Mouse (Mus musculus) cerebellum, adult 18-20 months (tissue): ENCODE results near the gene Snx15.

Source experiments
- DNase-seq, 2 experiments: peaks; one replicate each; pipeline ENCODE4 v3.0.0; 2021

Gene Snx15

DNA sequence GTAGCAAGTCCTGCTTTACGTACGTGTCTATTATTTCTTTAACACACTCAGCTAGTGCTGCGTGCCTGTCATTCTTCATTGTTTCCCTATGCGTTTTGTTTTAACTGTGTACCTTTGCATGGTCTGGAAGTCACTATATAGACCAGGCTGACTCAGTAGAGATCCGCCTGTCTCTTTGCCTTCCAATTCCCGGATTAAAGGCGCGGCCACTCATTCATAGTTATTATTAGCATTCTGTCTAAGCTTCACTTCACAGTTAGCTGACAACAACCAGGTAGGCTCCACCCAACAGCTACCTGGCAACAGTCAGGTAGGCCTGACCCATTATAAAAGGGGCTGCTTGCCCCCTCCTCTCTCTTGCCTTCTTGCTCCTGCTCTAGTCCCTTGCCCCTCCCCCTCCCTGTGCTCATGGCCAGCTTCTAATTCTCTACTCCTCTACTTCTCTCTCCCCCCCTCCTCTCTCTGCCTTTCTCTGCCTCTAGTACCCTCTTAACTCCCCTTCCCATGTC is 9.4 kb downstream of the Snx15 start:
- DNase-seq, result no peak

- DNase-seq, result peak; percentile 90 to 92
Observed at GRCm38 (mm10) chr19:6117986-6118676, 10.0 kb downstream of the Snx15 start, which contains the start of gene Sac3d1. Gene Sac3d1 (minus strand): TSS chr19:6118650.

- no peak for DNase-seq
Observed at GRCm38 (mm10) chr19:6117346-6117985, 10.6 kb downstream of the Snx15 start.

DNA sequence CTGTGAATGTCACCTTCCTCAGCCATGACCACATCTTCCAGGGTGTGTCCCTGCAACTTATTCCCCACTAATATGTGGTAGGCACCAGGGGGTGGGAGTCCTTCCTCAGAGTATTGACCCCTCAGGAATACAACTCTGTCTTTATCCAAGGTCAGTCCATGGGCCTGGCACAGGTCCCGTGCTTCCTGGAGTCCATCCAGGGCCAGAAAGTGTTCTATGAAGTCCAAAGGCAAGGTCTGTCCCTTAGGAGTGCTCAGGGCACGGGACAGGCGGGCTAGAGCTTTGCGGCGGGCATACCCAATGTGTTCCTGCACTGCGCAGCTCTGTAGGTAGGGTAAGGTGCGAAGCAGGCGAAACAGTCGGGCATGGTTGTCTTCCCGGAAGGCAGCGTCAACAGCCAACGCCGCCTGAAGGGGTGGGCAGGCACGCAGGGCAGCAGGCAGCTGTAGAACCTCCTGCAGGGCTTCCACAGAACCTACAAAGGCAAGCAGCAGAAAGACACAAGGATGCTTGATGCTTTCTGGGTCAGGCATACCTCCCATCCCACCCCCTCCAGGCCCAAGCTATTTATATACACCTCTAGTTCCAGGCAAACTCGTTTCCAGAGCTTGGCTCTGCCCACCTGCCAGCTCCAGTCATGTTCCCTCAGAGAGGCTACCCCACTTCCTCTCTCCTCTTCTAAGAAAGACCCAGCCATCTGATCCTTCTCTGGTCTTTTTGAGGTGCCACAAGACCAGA is 11.8 kb downstream of the Snx15 start:
- no peak for DNase-seq

DNA sequence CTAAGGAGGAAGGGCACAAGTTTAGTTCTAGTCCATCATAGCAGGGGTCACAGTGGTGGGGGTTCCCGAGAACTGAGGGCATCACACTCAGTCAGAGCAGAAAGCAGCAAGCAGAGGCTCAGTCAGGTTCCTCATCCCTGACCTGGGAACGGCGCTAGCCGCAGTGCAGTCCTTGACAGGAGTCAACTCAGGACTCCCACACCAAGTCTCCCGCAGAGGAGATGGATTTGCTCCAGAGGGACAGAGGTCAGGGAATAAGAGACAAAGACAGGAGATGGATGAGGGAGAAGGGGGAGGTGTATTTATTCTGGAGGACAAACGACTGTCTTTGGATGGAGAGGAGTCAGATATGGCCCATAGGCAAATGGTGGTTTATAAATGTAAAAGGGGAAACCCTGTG is 15.0 kb downstream of the Snx15 start:
- DNase-seq, result no peak

GRCm38 (mm10) chr19:6105586-6105985 is 22.5 kb downstream of the Snx15 start, which contains the start of gene Naaladl1:
Gene Naaladl1 (plus strand): TSS chr19:6105782.
- DNase-seq, result no peak

- DNase-seq, result no peak
Observed at GRCm38 (mm10) chr19:6104476-6104875, 23.6 kb downstream of the Snx15 start.

- no peak for DNase-seq
Observed at GRCm38 (mm10) chr19:6102169-6102853, 25.8 kb downstream of the Snx15 start.

DNA sequence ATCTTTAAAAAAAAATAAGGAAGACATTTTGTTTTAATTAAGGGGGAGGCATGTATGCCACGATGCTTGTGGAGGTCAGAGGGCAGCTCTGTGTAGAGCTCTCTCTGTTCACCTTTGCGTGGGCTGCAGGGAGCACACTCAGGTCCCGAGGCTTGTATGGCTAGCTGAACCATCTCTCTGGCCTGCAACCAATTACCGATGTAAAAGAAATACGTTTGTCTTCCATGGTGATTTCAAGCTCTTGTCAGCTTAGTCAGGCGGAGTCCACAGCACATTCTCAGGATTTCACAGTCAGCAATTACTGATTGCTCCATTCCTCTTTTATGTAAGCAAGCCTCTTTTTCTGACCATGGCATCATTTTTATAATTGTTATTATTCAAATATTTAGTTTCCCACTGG is 26.9 kb downstream of the Snx15 start:
- no peak for DNase-seq

DNA sequence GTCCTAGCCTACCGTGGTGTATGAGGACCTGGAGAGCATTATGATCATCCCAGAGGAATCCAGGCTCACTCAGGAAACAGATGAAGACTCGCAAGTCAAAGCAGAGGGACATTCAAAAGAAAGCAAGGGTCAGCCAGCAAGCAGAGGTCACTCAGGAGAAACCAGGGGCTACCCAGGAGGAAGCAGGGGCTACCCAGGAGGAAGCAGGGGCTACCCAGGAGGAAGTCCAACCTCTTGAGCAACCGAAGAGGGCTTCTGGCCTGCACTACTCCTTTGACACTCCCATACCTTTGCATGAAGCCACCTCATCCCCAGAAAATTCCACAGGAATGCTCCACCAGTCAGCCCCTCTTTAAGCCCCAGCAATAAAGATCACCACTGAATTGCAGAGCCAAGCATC is 30.3 kb downstream of the Snx15 start:
- no peak for DNase-seq

DNA sequence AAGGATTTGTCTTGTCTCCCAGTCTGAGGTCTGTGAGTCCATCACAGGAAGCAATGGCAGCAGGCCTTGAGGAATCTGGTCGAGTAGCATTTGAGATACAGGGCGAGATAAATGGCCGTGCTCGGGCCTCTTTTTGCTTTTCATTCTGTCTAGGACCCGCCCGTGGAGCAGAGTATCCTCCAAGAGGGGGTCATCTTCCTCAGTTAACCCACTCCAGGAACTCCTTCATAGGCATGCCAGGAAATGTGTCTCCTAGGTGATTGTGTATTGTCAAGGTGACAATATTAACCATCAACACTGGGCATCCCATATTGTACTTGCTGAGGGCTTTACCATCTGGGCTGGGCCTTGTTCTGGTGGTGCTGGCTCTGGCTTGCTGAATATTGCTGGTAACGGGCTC is 34.0 kb downstream of the Snx15 start, which contains the start of gene AC131692.1:
AC131692.1 (plus strand) TSS at position 301 of the 400 bp plus-strand sequence.
- DNase-seq, result no peak

GRCm38 (mm10) chr19:6088841-6089240 is 39.3 kb downstream of the Snx15 start:
- no peak for DNase-seq

- no peak for DNase-seq
Observed at GRCm38 (mm10) chr19:6085417-6085879, 42.7 kb downstream of the Snx15 start.

GRCm38 (mm10) chr19:6084478-6085248 is 43.4 kb downstream of the Snx15 start, which contains the start of the genes Zfpl1 and Cdca5:
Gene Zfpl1 (minus strand): TSS chr19:6084956.
Gene Cdca5 (plus strand): TSS chr19:6084983.
- DNase-seq, result peak; percentile 97 to 99

GRCm38 (mm10) chr19:6082156-6082555 is 45.9 kb downstream of the Snx15 start, which contains the start of gene Gm28374:
Gene Gm28374 (minus strand): TSS chr19:6082256.
- DNase-seq, result no peak

DNA sequence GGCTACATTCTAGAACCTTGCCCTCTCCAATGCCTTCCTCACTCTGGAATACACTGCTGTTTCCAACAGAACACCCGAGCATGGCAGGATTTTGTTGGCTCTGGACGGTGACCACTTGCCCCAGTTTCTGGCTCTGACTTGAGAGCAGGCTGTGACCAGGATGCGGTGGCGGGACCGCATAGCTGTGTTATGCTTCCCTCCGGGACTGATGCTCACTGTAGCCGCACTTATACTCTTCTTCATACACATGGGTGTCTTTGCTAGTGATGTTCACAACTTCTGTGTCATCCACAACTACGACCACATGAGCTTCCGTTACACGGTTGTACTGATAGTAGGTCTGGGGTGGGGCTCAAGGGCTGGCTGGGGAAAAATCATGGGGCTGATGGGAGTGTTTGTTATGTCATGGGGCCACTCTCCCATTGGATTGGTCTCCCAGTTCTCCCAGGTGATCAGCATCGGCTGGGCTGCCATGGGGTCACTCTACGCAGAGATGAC is 48.1 kb downstream of the Snx15 start, which contains the start of gene Tmem262:
Tmem262 (plus strand) TSS at position 51 of the 498 bp plus-strand sequence.
- DNase-seq, result no peak

DNA sequence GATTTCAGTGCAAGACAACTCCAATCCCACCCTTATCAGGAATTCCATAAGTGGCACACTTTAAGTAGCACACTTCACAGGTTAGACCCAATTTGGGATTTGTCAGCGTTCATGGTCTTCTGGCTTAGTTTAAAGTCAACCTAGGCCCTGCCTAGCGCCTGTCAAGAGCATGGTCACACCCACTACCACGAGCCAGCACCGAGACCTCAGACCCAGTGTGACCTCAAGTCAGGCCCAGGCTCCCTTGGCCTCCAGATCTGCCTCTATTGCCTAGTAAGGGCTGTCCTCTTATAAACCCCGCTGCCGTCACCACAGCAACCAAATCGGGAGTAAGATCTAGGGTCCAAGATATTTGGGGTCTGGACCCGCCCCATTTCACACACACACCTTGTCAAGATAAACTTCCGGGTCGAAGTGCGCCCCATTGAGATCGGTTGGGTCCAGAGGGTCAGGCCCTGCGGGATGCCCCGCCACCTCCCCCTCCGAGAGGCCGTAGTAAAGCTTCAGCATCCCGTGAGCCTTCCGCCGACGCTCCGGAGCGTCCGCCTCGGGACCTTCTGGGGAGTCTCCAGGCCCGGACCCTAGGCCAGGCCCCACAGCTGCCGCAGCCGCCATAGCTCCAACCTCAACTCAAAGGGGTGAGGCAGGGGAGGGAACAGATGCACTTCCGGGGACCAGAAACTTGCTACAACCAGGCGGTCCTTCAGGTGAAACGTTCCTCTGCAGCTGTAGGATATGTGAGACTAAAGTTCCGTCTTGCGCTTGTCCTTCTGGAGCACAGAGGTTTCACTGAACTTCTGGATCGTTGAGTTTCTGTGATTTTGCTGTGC is 51.3 kb downstream of the Snx15 start, which contains the start of gene Vps51:
Vps51 (minus strand) TSS at position 668 of the 830 bp plus-strand sequence.
- peak; percentile 85 to 88 for DNase-seq

- DNase-seq, result no peak
Observed at GRCm38 (mm10) chr19:6073889-6074288, 54.2 kb downstream of the Snx15 start.

GRCm38 (mm10) chr19:6071261-6071660 is 56.8 kb downstream of the Snx15 start:
- DNase-seq, result no peak

- no peak for DNase-seq
Observed at GRCm38 (mm10) chr19:6070571-6071250, 57.4 kb downstream of the Snx15 start.
